Mouse (Mus musculus) common myeloid progenitor, adult 5-6 weeks (primary cell): Measurements from ENCODE around the gene Efna1. TPM values are rescaled to one million over a fixed set of nuclear protein-coding genes. Genes with fewer than 3 reads are reported as not detected.

Experiments used
- ATAC-seq: replicated peaks from 2 replicates; pipeline ENCODE4 v1.8.0; 2016; ENCODE audit warnings: low read depth, mild to moderate bottlenecking, moderate TSS enrichment, inconsistent platforms; ENCODE audit not compliant: poor library complexity, severe bottlenecking
- total RNA-seq: library from RNA; stranded (forward); fragments of 200-1000, 187-1606 nt; gene quantifications from 2 replicates; pipeline ENCODE4 v1.2.3, GENCODE M21; 2017

The Efna1 gene
- not detected in 2 replicates for total RNA-seq

- peak; percentile 31; the same call in 1 of the 2 replicates for ATAC-seq
These were observed at the start of gene Efna1 for GRCm38 (mm10) chr3:89280606-89281511. Efna1 (minus strand) TSS chr3:89281142.

- no peak for ATAC-seq
These were observed 49.4 kb upstream of the Efna1 start for GRCm38 (mm10) chr3:89330346-89330745.

GRCm38 (mm10) chr3:89328623-89329022 lies 47.7 kb upstream of the Efna1 start:
- no peak for ATAC-seq

- ATAC-seq = no peak
These were observed 46.5 kb upstream of the Efna1 start for GRCm38 (mm10) chr3:89327371-89327870.

GRCm38 (mm10) chr3:89325882-89326281 lies 44.9 kb upstream of the Efna1 start:
- ATAC-seq = no peak

GRCm38 (mm10) chr3:89322514-89323165 lies 41.7 kb upstream of the Efna1 start, which contains the start of gene Efna3:
Efna3 (minus strand) TSS chr3:89322965.
- peak; percentile 46 for ATAC-seq

GRCm38 (mm10) chr3:89322131-89322500 lies 41.2 kb upstream of the Efna1 start:
- ATAC-seq = no peak

- ATAC-seq = 0 out of 2 replicates have a peak, but pooled peaks have one; percentile 4
These were observed 40.5 kb upstream of the Efna1 start for GRCm38 (mm10) chr3:89321183-89322130.

- ATAC-seq = no peak
These were observed 39.7 kb upstream of the Efna1 start for GRCm38 (mm10) chr3:89320581-89321182.

- ATAC-seq = no peak
These were observed 38.8 kb upstream of the Efna1 start for GRCm38 (mm10) chr3:89319591-89320350.

GRCm38 (mm10) chr3:89318971-89319590 lies 38.1 kb upstream of the Efna1 start:
- ATAC-seq = no peak

- no peak for ATAC-seq
These were observed 37.4 kb upstream of the Efna1 start for GRCm38 (mm10) chr3:89318316-89318715.

GRCm38 (mm10) chr3:89317246-89317645 lies 36.3 kb upstream of the Efna1 start:
- no peak for ATAC-seq

- peak; percentile 68 for ATAC-seq
These were observed 35.9 kb upstream of the Efna1 start for GRCm38 (mm10) chr3:89316833-89317232.

- ATAC-seq = 0 out of 2 replicates have a peak, but pooled peaks have one; percentile 1
These were observed 35.2 kb upstream of the Efna1 start for GRCm38 (mm10) chr3:89315930-89316831.

- ATAC-seq = peak; percentile 33; the same call in 1 of the 2 replicates
These were observed 34.4 kb upstream of the Efna1 start for GRCm38 (mm10) chr3:89315195-89315929.

GRCm38 (mm10) chr3:89314791-89315190 lies 33.8 kb upstream of the Efna1 start:
- ATAC-seq = no peak
